Mouse (Mus musculus) gastrocnemius, postnatal 10 days (tissue): ENCODE results near the gene Tlk2. TPM values are rescaled to one million over a fixed set of nuclear protein-coding genes. Genes with fewer than 3 reads are reported as not detected.

ENCODE experiments used
- DNase-seq: peaks from one replicate; pipeline ENCODE4 v3.0.0; 2021; ENCODE audit warnings: mixed read lengths
- total RNA-seq, 2 experiments: library from RNA; stranded (reverse); gene quantifications; 2 replicates each; pipeline ENCODE4 v1.2.3; 2021

The Tlk2 gene
- total RNA-seq, 2 experiments from 2014 or later: 39.6 to 48.6 TPM

- no peak for DNase-seq
Observed at GRCm38 (mm10) chr11:105261601-105262351, 83.2 kb downstream of the Tlk2 start.

- DNase-seq: no peak
Observed at GRCm38 (mm10) chr11:105264506-105264905, 85.9 kb downstream of the Tlk2 start.

- no peak for DNase-seq
Observed at GRCm38 (mm10) chr11:105264988-105265387, 86.4 kb downstream of the Tlk2 start.

GRCm38 (mm10) chr11:105270155-105270554 lies 91.5 kb downstream of the Tlk2 start:
- DNase-seq: peak; percentile 65

- DNase-seq: no peak
Observed at GRCm38 (mm10) chr11:105280456-105280855, 101.8 kb downstream of the Tlk2 start.

- no peak for DNase-seq
Observed at GRCm38 (mm10) chr11:105281291-105281690, 102.7 kb downstream of the Tlk2 start.

GRCm38 (mm10) chr11:105281763-105282459 lies 103.3 kb downstream of the Tlk2 start:
- DNase-seq: no peak

GRCm38 (mm10) chr11:105282460-105282859 lies 103.9 kb downstream of the Tlk2 start:
- peak; percentile 53 for DNase-seq

- no peak for DNase-seq
Observed at GRCm38 (mm10) chr11:105283016-105283415, 104.4 kb downstream of the Tlk2 start.

GRCm38 (mm10) chr11:105285720-105286119 lies 107.1 kb downstream of the Tlk2 start:
- no peak for DNase-seq

GRCm38 (mm10) chr11:105289403-105289802 lies 110.8 kb downstream of the Tlk2 start:
- no peak for DNase-seq

GRCm38 (mm10) chr11:105291681-105292123 lies 113.1 kb downstream of the Tlk2 start:
- no peak for DNase-seq

GRCm38 (mm10) chr11:105292124-105293071 lies 113.8 kb downstream of the Tlk2 start, which contains the start of gene Mrc2:
Mrc2 (plus strand) TSS chr11:105292643.
- peak; percentile 72 for DNase-seq

GRCm38 (mm10) chr11:105293101-105293581 lies 114.5 kb downstream of the Tlk2 start:
- DNase-seq: peak; percentile 74

- DNase-seq: no peak
Observed at GRCm38 (mm10) chr11:105293901-105294494, 115.4 kb downstream of the Tlk2 start.

- DNase-seq: no peak
Observed at GRCm38 (mm10) chr11:105296084-105296483, 117.5 kb downstream of the Tlk2 start.

GRCm38 (mm10) chr11:105310197-105310596 lies 131.6 kb downstream of the Tlk2 start:
- DNase-seq: no peak

- peak; percentile 40 for DNase-seq
Observed at GRCm38 (mm10) chr11:105311291-105311975, 132.8 kb downstream of the Tlk2 start.

- DNase-seq: no peak
Observed at GRCm38 (mm10) chr11:105312311-105312942, 133.8 kb downstream of the Tlk2 start.

GRCm38 (mm10) chr11:105312972-105313632 lies 134.5 kb downstream of the Tlk2 start:
- peak; percentile 52 for DNase-seq
